Mouse (Mus musculus): ENCODE results near the gene Rho. TPM values are rescaled to one million over a fixed set of nuclear protein-coding genes. Genes with fewer than 3 reads are reported as not detected.

The Rho gene
- total and polyA plus RNA-seq, 3 experiments = 0.11 TPM; not detected in 2

DNA sequence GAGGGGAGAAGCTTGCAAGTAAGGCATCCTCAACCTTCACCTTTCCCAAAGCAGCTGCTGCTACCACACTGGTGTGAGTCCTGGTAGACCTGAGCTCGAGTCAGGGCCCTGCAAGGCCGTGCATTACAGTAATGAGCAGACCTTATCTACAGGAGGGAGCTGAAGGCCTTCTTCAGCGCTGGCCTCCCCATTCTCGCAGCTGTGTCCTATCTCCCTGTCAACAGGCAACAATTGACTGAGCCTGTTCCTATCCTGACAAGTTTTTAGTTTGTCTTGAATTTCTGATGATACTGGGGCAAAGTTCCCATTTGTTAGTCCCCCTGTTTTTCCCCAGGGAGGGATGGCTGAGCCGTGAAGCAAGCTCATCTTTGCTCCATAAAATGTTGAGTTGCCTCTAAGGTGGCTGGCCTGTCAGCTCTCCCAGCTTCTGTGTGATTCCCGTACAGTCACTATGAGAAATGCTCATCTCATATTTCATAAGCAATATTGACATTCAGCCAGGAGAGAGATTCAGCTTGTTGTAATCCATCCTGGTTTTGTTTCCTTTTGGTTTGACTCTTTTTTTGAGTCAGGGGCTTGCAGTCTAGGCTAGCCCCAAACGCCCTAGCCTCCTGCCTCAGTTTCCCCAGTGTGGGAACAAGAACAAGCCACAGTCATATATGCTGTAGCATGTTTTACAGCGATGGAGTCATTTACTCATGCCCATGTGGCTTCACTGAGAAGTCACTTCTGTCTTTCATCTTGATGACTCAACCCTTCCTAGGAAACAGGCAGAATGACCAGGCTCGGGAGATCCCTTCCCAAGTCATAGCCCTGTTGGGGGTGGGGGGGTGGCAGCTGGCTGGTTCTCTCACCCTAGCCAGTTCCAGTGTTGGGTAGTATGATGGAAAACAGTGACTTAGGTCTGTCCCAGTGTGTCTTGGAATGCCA, 12.2 kb downstream of the Rho start:
- Histone ChIP-seq H3K4me1 (ENCODE audit: control insufficient read depth in 1 of 2, insufficient read depth in 2 of 2, low read length in 2 of 2) (peaks cover 10 to 38% of the 10 kb centered on the region in 2 experiments), H3K9ac (ENCODE audit: control insufficient read depth, low read depth, low read length, poor library complexity, severe bottlenecking) (no peak overlapping the region), H3K9me3 (replicated peaks; ENCODE audit: insufficient read depth, low read length) (no peaks in the 10 kb centered on the region), H3K36me3 (ENCODE audit: control insufficient read depth in 1 of 2, insufficient read depth in 2 of 2, low read length in 2 of 2) (peaks cover 0 to 26% of the 10 kb centered on the region in 2 experiments; a peak in 2 of 4 replicates), H3K27me3 (ENCODE audit: control insufficient read depth in 1 of 2, insufficient read depth in 2 of 2, low read length in 2 of 2) (no peaks in the 10 kb centered on the region), H3K27ac (ENCODE audit: control insufficient read depth, low read depth, low read length) (no peak overlapping the region), H3K4me3 (ENCODE audit: control insufficient read depth in 1 of 2, insufficient read depth in 1 of 2, low read depth in 2 of 2, low read length in 2 of 2) (no peak overlapping the region), H3K79me2 (ENCODE audit: control insufficient read depth, insufficient read depth, low read length, poor library complexity) (no peaks in the 10 kb centered on the region)
- TF ChIP-seq USF1 (IDR thresholded peaks at IDR 0.05; ENCODE audit: low read depth, low read length) (no peak), TAL1 (IDR thresholded peaks at IDR 0.05; ENCODE audit: low read length) (peak; percentile 45), GATA1 (IDR thresholded peaks at IDR 0.05; ENCODE audit: low read depth, low read length) (peak; percentile 29; the same call in 1 of the 2 replicates)
- DNase-seq (ENCODE audit: low read depth, low spot score) = peak; percentile 55

DNA sequence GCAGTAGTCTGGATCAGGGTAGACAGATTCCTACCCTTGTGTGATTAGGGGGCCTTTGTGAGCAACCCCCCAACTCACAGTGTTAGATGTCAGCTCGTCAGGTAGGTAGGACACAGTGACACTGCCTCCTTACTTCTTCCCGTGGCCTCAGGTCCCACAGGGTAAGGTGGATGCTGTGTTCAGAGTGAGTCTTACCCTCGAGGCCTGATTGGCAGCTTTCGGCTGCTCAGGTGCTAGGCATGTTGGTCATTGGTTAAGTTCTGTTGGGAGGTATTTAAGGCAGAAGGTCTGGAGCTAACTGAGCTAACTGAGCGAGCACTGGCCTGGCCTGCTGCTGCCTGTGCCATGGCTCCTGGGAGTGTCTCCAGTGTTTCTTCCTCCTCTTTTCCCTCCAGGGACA, 13.1 kb downstream of the Rho start, which contains the start of gene H1foo:
Gene H1foo (plus strand): TSS at position 301 of the 400 bp plus-strand sequence.
- Histone ChIP-seq H3K79me2 (ENCODE audit: control insufficient read depth, insufficient read depth, low read length, poor library complexity) (no peaks in the 10 kb centered on the region), H3K4me1 (ENCODE audit: control insufficient read depth in 1 of 2, insufficient read depth in 2 of 2, low read length in 2 of 2) (peaks cover 10 to 38% of the 10 kb centered on the region in 2 experiments), H3K27me3 (ENCODE audit: control insufficient read depth in 1 of 2, insufficient read depth in 2 of 2, low read length in 2 of 2) (no peaks in the 10 kb centered on the region), H3K4me3 (ENCODE audit: control insufficient read depth in 1 of 2, insufficient read depth in 1 of 2, low read depth in 2 of 2, low read length in 2 of 2) (no peak within 1 kb of the TSS), H3K9me3 (replicated peaks; ENCODE audit: insufficient read depth, low read length) (no peaks in the 10 kb centered on the region), H3K27ac (ENCODE audit: control insufficient read depth, low read depth, low read length) (no peak within 1 kb of the TSS), H3K36me3 (ENCODE audit: control insufficient read depth in 1 of 2, insufficient read depth in 2 of 2, low read length in 2 of 2) (peaks cover 0 to 26% of the 10 kb centered on the region in 2 experiments; a peak in 2 of 4 replicates), H3K9ac (ENCODE audit: control insufficient read depth, low read depth, low read length, poor library complexity, severe bottlenecking) (no peak within 1 kb of the TSS)
- no peak for DNase-seq (ENCODE audit: low read depth, low spot score)
- no peak for TF ChIP-seq KAT2A (conservative IDR thresholded peaks at IDR 0.05; ENCODE audit: low read depth, low read length)
- TF ChIP-seq EP300 (IDR thresholded peaks at IDR 0.05; ENCODE audit: low read depth in 1 of 2, low read length in 2 of 2) = no peak
- TF ChIP-seq UBTF (IDR thresholded peaks at IDR 0.05; ENCODE audit: borderline replicate concordance, insufficient read depth, low read depth, low read length) = no peak
- TF ChIP-seq ELF1 (IDR thresholded peaks at IDR 0.05; ENCODE audit: low read depth, low read length) = no peak
- TF ChIP-seq POLR2AphosphoS5 (IDR thresholded peaks at IDR 0.05; ENCODE audit: borderline replicate concordance, low read depth, low read length) = no peak
- no peak for TF ChIP-seq ETS1 (IDR thresholded peaks at IDR 0.05; ENCODE audit: low read depth, low read length)
- no peak for TF ChIP-seq MAX (IDR thresholded peaks at IDR 0.05; ENCODE audit: low read length)
- no peak for TF ChIP-seq ZC3H11A (IDR thresholded peaks at IDR 0.05; ENCODE audit: low read depth, low read length)
- no peak for TF ChIP-seq HCFC1 (IDR thresholded peaks at IDR 0.05; ENCODE audit: low read depth, low read length)
- no peak for TF ChIP-seq MEF2A (IDR thresholded peaks at IDR 0.05; ENCODE audit: extremely low read depth, insufficient replicate concordance, low read depth, low read length, poor library complexity, severe bottlenecking)
- TF ChIP-seq SMC3 (IDR thresholded peaks at IDR 0.05; ENCODE audit: low read depth, low read length) = no peak
- TF ChIP-seq RCOR1 (IDR thresholded peaks at IDR 0.05; ENCODE audit: low read depth, low read length) = no peak
